29 mouse cellular contexts compared by ENCODE assay signal in genomic region chr4:58897436-58897835, GRCm38 (mm10). TPM values are rescaled to one million over a fixed set of nuclear protein-coding genes. Genes with fewer than 3 reads are reported as not detected.
A peak's percentile ranks its signal among the peaks of the same experiment; 100 is the strongest.
DNase-seq lines count a peak whose midpoint lies in the region; ATAC-seq and TF ChIP-seq lines count a peak whose summit lies in the region.
"Had no signal": no experiment of that assay in that cellular context is flagged by ENCODE, and none has a peak within 500 bp of the region (broad histone marks: within the 10 kb centered on the region; RNA-seq: fewer than 3 reads in every experiment).

No protein-coding gene starts in this region.

- TF ChIP-seq POLR2A in cerebellum, adult 2 months (IDR thresholded peaks at IDR 0.05; ENCODE audit: borderline replicate concordance, insufficient read depth, low read length), result no peak

- TF ChIP-seq CTCF in cerebellum, adult 2 months (IDR thresholded peaks at IDR 0.05; ENCODE audit: borderline replicate concordance, insufficient read depth, low read depth, low read length), result no peak

- no peak overlapping the region for H3K27ac ChIP-seq in cerebellum, adult 2 months (ENCODE audit: insufficient read depth, low read length)
- no peak overlapping the region for H3K27ac ChIP-seq in intestine, embryonic 16.5 days (ENCODE audit: low read length)
- H3K27ac ChIP-seq: embryonic facial prominence, embryonic 10.5 days; embryonic facial prominence, embryonic 13.5 days; forebrain, embryonic 12.5 days; forebrain, embryonic 15.5 days; heart, embryonic 15.5 days; hindbrain, embryonic 10.5 days; hindbrain, embryonic 13.5 days had no signal

- H3K4me2 ChIP-seq in intestine, embryonic 16.5 days (ENCODE audit: low read depth, low read length), result no peak overlapping the region
- H3K4me2 ChIP-seq: embryonic facial prominence, embryonic 13.5 days; forebrain, embryonic 12.5 days; forebrain, embryonic 15.5 days; heart, embryonic 12.5 days; heart, embryonic 15.5 days; hindbrain, embryonic 13.5 days had no signal

- 17% methylated on average over 4 of the region's 4 CpGs for WGBS in cerebellum, adult 2 months
- 56% methylated on average over 4 of the region's 4 CpGs for WGBS in intestine, embryonic 16.5 days

- peak; percentile 42 for ATAC-seq in intestine, embryonic 16.5 days
- no peak for ATAC-seq in megakaryocyte-erythroid progenitor cell, adult 5-6 weeks (replicated peaks; ENCODE audit: low FRiP score, low TSS enrichment, poor library complexity, severe bottlenecking)
- ATAC-seq: forebrain, embryonic 15.5 days; hindbrain, embryonic 16.5 days; Patski had no signal

- H3K27me3 ChIP-seq in cerebellum, adult 2 months (ENCODE audit: control insufficient read depth, insufficient read depth, low read length), result no peaks in the 10 kb centered on the region
- H3K27me3 ChIP-seq in intestine, embryonic 16.5 days (replicated peaks; ENCODE audit: control insufficient read depth, insufficient read depth, low read length), result no peaks in the 10 kb centered on the region
- H3K27me3 ChIP-seq: CH12.LX; embryonic facial prominence, embryonic 13.5 days; forebrain, embryonic 12.5 days; forebrain, embryonic 15.5 days; heart, embryonic 12.5 days; heart, embryonic 15.5 days; hindbrain, embryonic 13.5 days; Patski had no signal

- H3K36me3 ChIP-seq in intestine, embryonic 16.5 days (ENCODE audit: control insufficient read depth, insufficient read depth, low read length), result no peaks in the 10 kb centered on the region
- H3K36me3 ChIP-seq: embryonic facial prominence, embryonic 10.5 days; embryonic facial prominence, embryonic 13.5 days; forebrain, embryonic 12.5 days; forebrain, embryonic 15.5 days; heart, embryonic 12.5 days; heart, embryonic 15.5 days; hindbrain, embryonic 10.5 days; hindbrain, embryonic 13.5 days had no signal

- no peaks in the 10 kb centered on the region for H3K4me1 ChIP-seq in cerebellum, adult 2 months (ENCODE audit: control insufficient read depth, insufficient read depth, low read length)
- H3K4me1 ChIP-seq in intestine, embryonic 16.5 days (ENCODE audit: control insufficient read depth, insufficient read depth, low read length), result peaks cover 3% of the 10 kb centered on the region
- H3K4me1 ChIP-seq: embryonic facial prominence, embryonic 10.5 days; embryonic facial prominence, embryonic 13.5 days; forebrain, embryonic 12.5 days; hindbrain, embryonic 10.5 days; hindbrain, embryonic 13.5 days had no signal

- peak; percentile 31 to 47 for DNase-seq in cerebellum, adult 2 months
- DNase-seq in cerebellum, postnatal 14 days, result no peak
- peak; percentile 5 for DNase-seq in kidney, postnatal 14 days
- DNase-seq in kidney, adult 8-10 months, result no peak
- peak; percentile 44 for DNase-seq in brain, adult 2 months (ENCODE audit: low read depth, low spot score)
- DNase-seq: adrenal gland, adult 2 months; adrenal gland, postnatal 14 days; B cell, adult 2 months; cerebellum, adult 11-12 months; embryo, embryonic 11 days; gastrocnemius, postnatal 25 days; heart, adult 18-20 months; heart, postnatal 10 days; heart, postnatal 36 days had no signal

- no peaks in the 10 kb centered on the region for H3K9me3 ChIP-seq in intestine, embryonic 16.5 days (ENCODE audit: control insufficient read depth, low read length)
- H3K9me3 ChIP-seq: embryonic facial prominence, embryonic 10.5 days; embryonic facial prominence, embryonic 13.5 days; forebrain, embryonic 12.5 days; forebrain, embryonic 15.5 days; G1E; heart, embryonic 12.5 days; heart, embryonic 15.5 days; hindbrain, embryonic 10.5 days; hindbrain, embryonic 13.5 days had no signal

- no peak overlapping the region for H3K4me3 ChIP-seq in cerebellum, adult 2 months (replicated peaks; ENCODE audit: insufficient read depth, low read depth, low read length)
- no peak overlapping the region for H3K4me3 ChIP-seq in intestine, embryonic 16.5 days (ENCODE audit: low read length)
- H3K4me3 ChIP-seq: embryonic facial prominence, embryonic 10.5 days; embryonic facial prominence, embryonic 13.5 days; erythroblast, embryonic 14.5 days; forebrain, embryonic 12.5 days; forebrain, embryonic 15.5 days; heart, embryonic 12.5 days; heart, embryonic 15.5 days; hindbrain, embryonic 10.5 days; hindbrain, embryonic 13.5 days had no signal

- no peak overlapping the region for H3K9ac ChIP-seq in intestine, embryonic 16.5 days (ENCODE audit: low read depth, low read length)
- H3K9ac ChIP-seq: embryonic facial prominence, embryonic 13.5 days; forebrain, embryonic 12.5 days; forebrain, embryonic 15.5 days; heart, embryonic 12.5 days; heart, embryonic 15.5 days; hindbrain, embryonic 13.5 days had no signal

RNA-seq across cellular contexts. Expression of gene Ecpas, which starts 15.1 kb away (rescaled TPM):
- 41.3 and 41.8 TPM in 2 replicates for polyA plus RNA-seq in cerebellum, adult 2 months (2012; rRNA removed)
- 21.4 and 23.7 TPM in 2 replicates for polyA plus RNA-seq in intestine, embryonic 16.5 days (2015; fragmentation: Nextera tagmentation; extraction: Ambion mirVana)
- total RNA-seq in megakaryocyte-erythroid progenitor cell, adult 5-6 weeks (2014; fragmentation: Nextera tagmentation), result 78.4 and 95.1 TPM in 2 replicates
- 69.0 and 101 TPM in 2 replicates for total RNA-seq in megakaryocyte-erythroid progenitor cell, adult 5-6 weeks (2017)

RNA-seq across cellular contexts. Expression of gene Zkscan16, which starts 46.0 kb away (rescaled TPM):
- polyA plus RNA-seq in cerebellum, adult 2 months (2012; rRNA removed), result 8.1 and 9.0 TPM in 2 replicates
- polyA plus RNA-seq in intestine, embryonic 16.5 days (2015; fragmentation: Nextera tagmentation; extraction: Ambion mirVana), result 0.16 and 0.29 TPM in 2 replicates
- total RNA-seq in megakaryocyte-erythroid progenitor cell, adult 5-6 weeks (2014; fragmentation: Nextera tagmentation), result not detected in 2 replicates
- total RNA-seq in megakaryocyte-erythroid progenitor cell, adult 5-6 weeks (2017), result not detected in 2 replicates
- total RNA-seq: CH12.LX; gastrocnemius, postnatal 25 days; heart, postnatal 36 days had no signal
- polyA plus RNA-seq: adrenal gland, adult 2 months; erythroblast, embryonic 14.5 days; G1E had no signal

Comparison
In these comparisons a context has a peak if more than half of its experiments do, and no peak if none do; other contexts are left out.
1. DNase-seq: peak in cerebellum, adult 2 months (2 of 2), kidney, postnatal 14 days (single experiment) and brain, adult 2 months (single experiment); none in cerebellum, postnatal 14 days (0 of 2) and kidney, adult 8-10 months (0 of 2).